Mouse (Mus musculus): ENCODE measurements around the gene Sars2.

GRCm38 (mm10) chr7:28715598-28715997, 26.2 kb upstream of the Sars2 start:
- TF ChIP-seq CTCF (IDR thresholded peaks at IDR 0.05; ENCODE audit: borderline replicate concordance, insufficient read depth, low read length) (no peak; the same call in 1 of the 2 replicates), POLR2A (IDR thresholded peaks at IDR 0.05; ENCODE audit: low read depth, low read length) (no peak)
